Mouse (Mus musculus): ENCODE data around the gene Grip1.

Gene Grip1

GRCm38 (mm10) chr10:119851594-119851993 lies 398.0 kb downstream of the Grip1 start:
- no peak for DNase-seq

GRCm38 (mm10) chr10:119852582-119853135 lies 399.0 kb downstream of the Grip1 start:
- DNase-seq: no peak

- no peak for DNase-seq
Observed at GRCm38 (mm10) chr10:119867726-119868125, 414.1 kb downstream of the Grip1 start.

- no peak for DNase-seq
Observed at GRCm38 (mm10) chr10:119868995-119869579, 415.5 kb downstream of the Grip1 start.

GRCm38 (mm10) chr10:119876721-119877120 lies 423.1 kb downstream of the Grip1 start:
- DNase-seq: no peak

- no peak for DNase-seq
Observed at GRCm38 (mm10) chr10:119878331-119878730, 424.7 kb downstream of the Grip1 start.

GRCm38 (mm10) chr10:119884591-119884990 lies 431.0 kb downstream of the Grip1 start:
- no peak for DNase-seq

- no peak for DNase-seq
Observed at GRCm38 (mm10) chr10:119885563-119885962, 431.9 kb downstream of the Grip1 start.

- no peak for DNase-seq
Observed at GRCm38 (mm10) chr10:119886681-119887080, 433.1 kb downstream of the Grip1 start.

GRCm38 (mm10) chr10:119902754-119903153 lies 449.1 kb downstream of the Grip1 start:
- no peak for DNase-seq

- no peak for DNase-seq
Observed at GRCm38 (mm10) chr10:119906869-119907268, 453.2 kb downstream of the Grip1 start.

GRCm38 (mm10) chr10:119917995-119918394 lies 464.4 kb downstream of the Grip1 start:
- DNase-seq: no peak

- DNase-seq: no peak
Observed at GRCm38 (mm10) chr10:119927963-119928362, 474.3 kb downstream of the Grip1 start.

- no peak for DNase-seq
Observed at GRCm38 (mm10) chr10:119928921-119929320, 475.3 kb downstream of the Grip1 start.

- DNase-seq: no peak
Observed at GRCm38 (mm10) chr10:119932794-119933193, 479.2 kb downstream of the Grip1 start.

GRCm38 (mm10) chr10:119933362-119933761 lies 479.7 kb downstream of the Grip1 start:
- no peak for DNase-seq

- no peak for DNase-seq
Observed at GRCm38 (mm10) chr10:119935231-119935630, 481.6 kb downstream of the Grip1 start.

- no peak for DNase-seq
Observed at GRCm38 (mm10) chr10:119937481-119937880, 483.9 kb downstream of the Grip1 start.

- no peak for DNase-seq
Observed at GRCm38 (mm10) chr10:119943906-119944305, 490.3 kb downstream of the Grip1 start.

- no peak for DNase-seq
Observed at GRCm38 (mm10) chr10:119951460-119951859, 497.8 kb downstream of the Grip1 start.

- DNase-seq: no peak
Observed at GRCm38 (mm10) chr10:119957260-119957955, 503.8 kb downstream of the Grip1 start.

- DNase-seq: no peak
Observed at GRCm38 (mm10) chr10:119960915-119961314, 507.3 kb downstream of the Grip1 start.

- DNase-seq: no peak
Observed at GRCm38 (mm10) chr10:119966321-119966720, 512.7 kb downstream of the Grip1 start.

GRCm38 (mm10) chr10:119979396-119979795 lies 525.8 kb downstream of the Grip1 start:
- no peak for DNase-seq
